Mouse (Mus musculus) kidney, adult 18-20 months (tissue): ENCODE measurements around the gene Armc7.
"Not testable (repeated sequence)": the region's sequence is repeated elsewhere in the genome, so short reads cannot be mapped to it uniquely, and the experiment has no call there.

Experiments
- DNase-seq: peaks from one replicate; pipeline ENCODE4 v3.0.0; 2021

Gene Armc7

DNA sequence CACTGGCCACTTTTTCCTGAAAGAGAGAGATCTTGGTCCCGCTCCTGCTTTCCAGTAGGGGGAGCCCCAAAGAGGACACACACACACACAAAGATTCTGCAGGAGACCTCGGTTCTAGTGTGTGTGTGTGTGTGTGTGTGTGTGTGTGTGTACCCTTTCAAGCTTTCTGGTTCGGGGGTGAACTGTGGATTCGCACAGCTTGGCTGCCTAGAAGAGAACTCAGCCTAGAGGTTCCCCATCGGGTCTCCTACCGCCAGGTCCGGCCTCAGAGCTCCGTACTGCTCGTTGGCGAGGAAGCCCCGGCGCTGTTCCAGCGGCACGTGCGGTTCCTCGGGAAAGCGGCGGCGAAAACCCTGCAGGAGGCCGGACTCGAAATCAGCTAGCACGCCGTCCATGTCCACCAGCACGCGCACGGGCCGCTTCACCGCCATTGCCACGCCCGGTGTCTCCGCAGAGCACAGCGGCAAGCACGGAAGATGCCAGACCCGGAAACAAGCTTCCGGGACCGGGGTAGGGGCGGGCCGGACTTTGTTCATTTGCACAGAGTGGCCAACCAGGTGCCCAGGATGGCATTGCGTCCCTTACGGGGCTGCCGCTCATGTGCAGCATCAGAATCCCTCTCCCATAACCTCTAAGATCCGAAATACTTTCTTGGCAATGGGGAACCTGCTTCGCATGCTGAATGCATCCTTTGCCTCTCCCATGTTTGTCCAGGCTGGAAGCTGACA is 16.1 kb downstream of the Armc7 start, which contains the start of gene Nt5c:
Gene Nt5c (minus strand): TSS at position 507 of the 728 bp plus-strand sequence.
- DNase-seq = peak; percentile 84

DNA sequence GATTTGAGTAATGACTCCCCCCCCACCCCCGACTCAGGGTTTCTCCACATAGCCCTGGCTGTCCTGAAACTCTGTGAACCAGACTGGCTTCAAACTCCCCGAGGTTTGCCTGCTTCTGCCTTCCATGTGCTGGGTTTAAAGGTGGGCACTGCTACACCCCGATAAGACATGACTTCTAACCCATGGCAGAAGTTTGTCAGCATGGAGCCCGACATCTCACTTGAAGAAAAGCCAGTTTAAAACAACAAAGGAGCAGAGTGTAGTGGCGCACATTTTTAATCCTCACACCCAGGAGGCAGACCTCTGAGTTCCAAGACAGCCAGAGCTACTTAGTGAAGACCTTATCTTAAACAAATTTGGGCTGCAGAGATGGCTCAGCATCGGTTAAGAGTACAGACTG is 16.9 kb downstream of the Armc7 start:
- DNase-seq = no peak

DNA sequence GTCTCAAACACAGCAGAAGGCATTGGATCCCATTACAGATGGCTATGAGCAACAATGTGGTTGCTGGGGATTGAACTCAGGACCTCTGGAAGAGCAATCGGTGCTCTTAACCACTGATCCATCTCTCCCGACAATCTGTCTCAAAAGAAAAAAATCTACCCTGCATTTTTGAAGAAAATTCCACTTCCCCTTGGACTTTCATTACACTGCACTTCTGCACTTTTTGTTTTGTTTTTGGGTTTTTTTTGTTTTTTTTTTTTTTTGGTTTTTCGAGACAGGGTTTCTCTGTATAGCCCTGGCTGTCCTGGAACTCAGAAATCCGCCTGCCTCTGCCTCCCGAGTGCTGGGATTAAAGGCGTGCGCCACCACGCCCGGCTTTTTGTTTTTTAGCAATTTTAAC is 21.1 kb downstream of the Armc7 start:
- not testable (repeated sequence) for DNase-seq

DNA sequence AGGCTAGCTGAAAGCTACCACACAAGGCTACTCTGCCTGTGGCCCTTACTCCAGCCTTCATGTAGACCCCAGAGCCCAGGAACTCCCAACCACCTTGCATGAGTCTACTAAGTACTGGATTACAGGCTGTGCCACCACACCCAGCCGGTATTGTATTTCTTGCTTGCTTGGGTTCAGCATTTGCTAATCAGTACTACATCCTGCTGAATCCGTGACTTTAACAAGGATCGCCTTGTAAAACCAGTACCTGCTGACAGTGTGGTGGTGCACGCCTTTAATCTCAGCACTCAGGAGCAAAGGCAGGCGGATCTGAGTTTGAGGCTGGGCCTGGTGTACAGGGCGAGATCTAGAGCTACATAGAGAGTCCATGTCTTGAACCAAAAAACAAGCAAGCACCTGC is 27.2 kb downstream of the Armc7 start:
- no peak for DNase-seq

DNA sequence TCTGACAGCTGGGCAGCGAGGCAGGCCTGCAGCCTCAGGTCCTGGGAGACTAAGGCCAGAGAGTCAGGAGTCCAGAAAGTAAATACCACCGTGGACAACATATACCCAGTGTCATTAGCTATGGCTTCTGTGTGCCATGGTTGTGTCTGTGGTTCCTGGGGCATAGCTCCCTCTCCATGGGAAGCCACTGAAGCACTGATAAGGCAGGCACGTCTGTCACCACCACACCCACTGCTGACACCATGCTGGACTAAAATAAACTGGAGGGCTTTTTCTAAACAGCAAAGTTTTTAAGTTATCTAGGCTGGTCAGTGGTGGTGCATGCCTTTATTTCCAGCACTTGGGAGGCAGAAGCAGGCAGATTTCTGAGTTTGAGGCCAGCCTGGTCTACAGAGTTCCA is 31.1 kb downstream of the Armc7 start:
- no peak for DNase-seq

DNA sequence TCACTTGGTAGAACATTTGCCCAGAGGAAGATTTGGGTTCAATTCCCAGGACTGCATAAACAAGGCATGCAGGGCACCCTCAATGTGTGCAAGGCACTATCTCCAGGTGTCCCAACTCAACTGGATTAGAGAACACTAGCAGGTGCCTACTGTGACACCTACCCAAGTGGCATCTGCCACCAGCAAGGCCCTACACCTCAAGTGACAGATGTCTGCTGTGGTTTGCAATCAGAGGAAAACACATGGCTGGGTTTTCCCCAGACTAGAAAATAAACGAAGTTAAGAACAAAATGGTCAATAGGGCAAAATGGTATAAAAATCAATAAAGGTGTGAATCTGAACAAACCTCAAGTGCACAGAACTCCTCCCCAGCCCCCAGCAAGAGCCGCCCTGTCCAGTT is 32.6 kb downstream of the Armc7 start:
- no peak for DNase-seq

DNA sequence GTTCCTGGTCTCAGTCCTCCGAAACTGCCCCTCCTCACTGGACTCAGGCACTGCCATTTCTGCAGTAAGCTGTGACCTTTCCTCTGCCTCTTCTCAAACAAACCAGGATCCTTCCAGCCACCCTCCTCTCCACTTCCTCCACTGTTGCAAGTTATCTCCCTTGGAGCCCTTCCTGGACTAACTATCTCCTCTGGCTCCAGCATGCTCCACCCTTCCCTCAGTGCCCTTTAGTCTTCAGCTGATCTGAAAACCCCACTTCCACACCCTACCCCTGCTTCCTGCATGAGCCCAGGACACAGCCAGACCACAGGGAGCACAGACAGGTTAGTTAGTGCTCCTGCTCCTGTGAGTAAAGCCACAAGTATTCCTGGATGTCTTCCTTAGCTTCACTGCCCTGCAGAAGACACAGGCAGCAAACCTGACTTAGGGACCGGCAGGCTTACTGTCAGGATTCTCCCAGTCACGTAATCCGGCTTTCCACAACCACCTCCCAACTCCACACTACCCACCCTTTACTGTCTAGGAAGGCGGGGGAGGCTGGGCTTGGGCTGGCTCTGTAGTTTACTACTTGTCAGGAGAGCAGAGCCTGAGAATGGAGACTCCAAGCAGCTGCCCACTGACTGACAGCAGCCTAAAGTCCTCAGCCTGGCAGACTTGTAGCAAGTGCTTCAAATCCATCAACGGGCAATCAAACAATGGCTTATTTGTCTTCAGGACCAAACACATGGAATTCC is 34.5 kb downstream of the Armc7 start:
- DNase-seq = no peak

DNA sequence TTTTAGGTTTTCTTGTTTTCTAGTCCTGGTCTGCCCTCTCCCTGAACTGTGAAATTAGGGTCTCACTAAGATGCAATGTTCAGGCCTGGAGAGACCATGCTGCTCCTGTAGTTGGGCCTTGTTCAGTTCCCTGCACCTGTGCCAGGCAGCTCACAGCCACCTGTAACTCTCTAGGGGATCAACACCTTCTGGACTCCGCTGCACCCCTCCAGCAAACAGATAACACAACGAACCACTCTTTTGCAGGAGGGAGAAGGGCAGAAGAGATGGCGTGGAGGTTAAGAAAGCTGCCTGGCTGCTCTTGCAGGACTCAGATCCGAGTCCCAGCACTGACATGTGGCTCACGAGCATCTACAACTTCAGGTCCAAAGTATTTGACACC is 35.0 kb downstream of the Armc7 start:
- no peak for DNase-seq

DNA sequence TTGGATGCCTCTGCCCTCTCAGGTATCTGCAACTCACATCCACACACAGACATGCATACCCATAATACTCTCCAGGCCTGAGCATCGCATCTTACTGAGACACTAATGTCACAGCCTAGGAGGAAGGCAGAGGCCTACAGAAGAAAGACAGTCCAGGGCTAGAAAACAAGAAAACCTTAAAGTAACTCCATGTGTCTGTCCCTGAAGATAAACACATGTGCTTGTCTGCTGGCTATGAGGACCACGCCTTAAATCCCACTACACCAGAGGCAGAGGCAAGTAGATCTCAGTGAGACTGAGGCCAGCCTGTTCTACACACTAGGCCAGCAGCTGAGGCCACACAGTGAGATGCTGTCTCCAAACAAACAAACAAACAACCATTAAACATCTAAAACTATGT is 35.7 kb downstream of the Armc7 start:
- no peak for DNase-seq

DNA sequence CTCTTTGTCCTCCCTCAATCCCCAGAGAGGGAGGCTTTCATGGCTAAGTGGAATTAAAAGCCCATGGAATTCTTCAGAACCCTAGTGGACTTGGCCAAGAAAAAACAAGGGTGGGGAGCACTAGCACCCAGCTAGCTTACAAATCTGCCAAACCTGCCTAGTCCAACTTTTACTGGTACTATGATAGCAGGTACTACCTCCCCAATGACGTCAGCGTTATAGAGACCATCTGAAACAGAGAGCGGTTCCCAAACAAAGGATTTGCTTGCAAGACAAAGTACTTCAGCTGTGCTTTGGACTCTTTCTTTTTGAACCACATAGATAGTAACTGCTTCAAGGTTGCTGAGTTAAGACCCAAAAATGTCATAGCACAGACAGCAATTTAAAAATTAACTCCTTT is 36.5 kb downstream of the Armc7 start:
- no peak for DNase-seq

DNA sequence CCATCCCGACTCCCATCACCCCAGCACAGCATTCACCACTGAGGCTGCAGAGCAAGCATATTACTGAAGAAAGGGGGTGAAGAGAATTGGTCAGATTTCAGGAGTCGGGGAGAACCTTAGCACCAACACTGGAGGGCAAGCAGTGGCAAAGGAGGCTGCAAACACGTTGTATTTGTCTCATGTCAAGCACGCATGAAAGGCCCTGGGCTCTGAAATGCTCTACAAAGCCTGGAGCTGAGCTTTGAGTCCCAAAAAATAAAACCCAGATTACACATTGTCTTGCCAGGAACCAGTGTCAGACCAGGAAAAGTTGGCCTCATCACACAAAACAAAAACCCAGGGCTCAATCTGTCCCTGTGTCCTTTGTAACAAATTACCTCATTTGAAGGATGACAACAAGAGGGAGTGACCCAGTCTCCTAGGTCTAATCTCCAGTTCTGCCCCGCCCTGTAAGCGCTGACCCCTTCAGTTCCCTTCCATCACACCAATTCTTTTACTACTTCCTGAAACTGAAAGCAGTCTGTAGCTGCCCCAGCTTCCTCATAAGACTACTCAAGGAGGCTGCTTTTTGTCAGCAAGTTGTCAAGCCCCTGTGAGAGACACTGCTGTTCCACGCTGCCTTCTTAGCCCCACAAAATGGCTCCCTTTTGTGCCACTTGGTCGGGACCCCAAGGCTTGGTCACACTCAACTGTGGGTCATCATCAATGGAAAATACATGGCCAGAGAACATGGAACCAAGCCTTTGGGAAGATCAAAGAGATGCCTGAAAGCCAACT is 37.1 kb downstream of the Armc7 start:
- no peak for DNase-seq

DNA sequence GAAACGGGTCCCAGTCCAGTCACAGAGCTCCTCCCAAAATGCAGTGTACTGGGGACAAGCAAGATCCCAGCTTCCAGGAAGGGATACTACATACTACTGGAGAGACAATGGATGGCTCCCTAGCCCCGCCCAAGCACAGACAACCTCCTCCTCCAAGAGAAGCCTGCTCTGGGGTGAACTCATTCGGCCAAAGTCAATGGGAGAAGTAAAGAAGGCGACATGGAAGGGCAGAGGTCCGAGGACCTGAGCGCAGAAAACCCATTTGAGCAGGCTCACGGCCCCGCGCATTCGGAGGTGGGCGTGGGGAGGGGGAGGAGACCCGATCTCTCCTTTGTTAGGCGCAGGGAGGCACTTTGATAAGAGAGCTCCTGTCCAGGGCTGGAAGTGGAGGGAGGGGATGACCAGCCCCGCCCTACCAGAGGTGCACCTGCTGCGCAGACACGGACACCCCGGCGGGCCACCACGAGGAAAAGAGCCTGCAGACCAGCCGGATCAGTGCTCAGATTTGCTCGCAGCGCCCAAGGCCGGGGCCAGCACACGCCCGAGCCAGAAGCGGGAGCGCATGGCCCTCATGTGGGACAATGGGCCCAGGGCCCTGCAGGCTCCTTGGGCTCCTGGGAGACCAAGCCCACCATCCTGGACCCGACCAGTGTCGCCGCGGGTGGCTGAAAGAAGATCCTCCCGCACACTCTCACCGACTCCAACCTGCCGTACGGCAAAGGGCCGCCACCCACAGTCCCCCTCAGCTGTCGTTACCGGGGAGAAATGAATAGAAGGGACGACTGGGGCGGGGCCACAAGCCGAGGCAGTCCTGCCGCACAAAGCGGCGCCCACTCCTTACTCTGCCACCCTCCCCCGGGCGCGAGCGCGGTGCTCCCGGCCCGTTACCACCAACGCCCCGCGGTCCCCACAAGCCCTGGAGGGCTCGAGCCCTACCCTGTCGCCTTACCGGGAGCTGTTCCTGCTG is 38.1 kb downstream of the Armc7 start:
- DNase-seq = peak; percentile 35

DNA sequence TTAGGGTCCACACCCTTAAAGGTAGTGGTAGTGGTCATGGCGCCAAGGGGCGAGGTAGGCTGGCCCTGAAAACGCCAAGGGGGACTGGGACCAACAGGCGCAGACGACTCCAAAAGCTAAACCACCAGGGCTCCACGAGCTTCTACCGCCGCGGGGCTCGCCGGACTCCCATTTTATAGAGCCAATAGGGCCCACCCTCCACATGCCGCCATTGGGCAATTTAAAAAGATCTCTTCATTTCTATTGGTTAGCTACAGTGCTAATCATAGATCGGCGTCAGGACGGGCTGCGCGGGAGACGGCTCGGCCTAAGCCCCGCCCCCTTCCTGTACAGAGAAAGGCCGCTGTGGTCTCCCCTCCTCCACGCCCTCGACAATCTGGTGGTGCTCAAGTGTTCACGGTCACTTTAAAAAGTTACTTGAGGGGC is 38.8 kb downstream of the Armc7 start, which contains the start of gene Jpt1:
Gene Jpt1 (minus strand): TSS at position 150 of the 426 bp plus-strand sequence.
- peak; percentile 97 for DNase-seq

DNA sequence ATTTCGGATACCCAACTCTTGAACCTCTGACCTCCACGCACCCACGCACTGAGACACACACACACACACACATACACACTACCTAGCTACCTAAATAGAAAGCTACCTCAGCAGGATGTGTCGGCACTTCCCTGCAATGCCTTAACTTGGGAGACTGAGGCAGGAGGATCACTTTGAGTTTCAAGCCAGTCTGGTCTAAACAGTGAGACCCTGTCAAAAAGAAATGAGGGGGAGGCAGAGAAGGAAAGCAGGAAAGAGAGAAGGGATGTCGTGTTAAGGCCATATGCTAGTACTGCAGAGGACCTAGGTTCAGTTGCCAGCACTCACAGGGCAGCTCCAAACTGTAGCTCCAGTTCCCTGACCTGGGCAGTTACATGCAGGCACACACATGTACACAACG is 39.6 kb downstream of the Armc7 start:
- DNase-seq = no peak

DNA sequence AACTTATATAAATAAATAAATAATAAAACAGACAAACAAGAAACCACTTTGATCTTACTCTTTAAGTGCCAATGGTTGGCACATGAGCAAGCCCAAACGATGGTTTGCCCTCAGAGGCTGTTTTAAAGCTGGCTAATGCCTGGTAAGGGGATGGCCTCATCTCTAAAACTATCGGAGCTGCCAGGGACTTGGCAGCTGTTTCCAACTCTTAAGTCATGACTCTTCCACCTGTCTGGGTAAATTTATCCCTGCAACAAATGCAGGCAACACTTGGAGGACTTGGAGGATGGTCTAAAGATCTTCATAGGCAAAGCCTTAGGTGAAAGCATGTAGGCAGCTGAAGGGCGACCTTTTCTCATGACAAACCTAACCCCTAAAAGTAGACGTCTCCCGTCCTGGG is 41.5 kb downstream of the Armc7 start:
- no peak for DNase-seq

DNA sequence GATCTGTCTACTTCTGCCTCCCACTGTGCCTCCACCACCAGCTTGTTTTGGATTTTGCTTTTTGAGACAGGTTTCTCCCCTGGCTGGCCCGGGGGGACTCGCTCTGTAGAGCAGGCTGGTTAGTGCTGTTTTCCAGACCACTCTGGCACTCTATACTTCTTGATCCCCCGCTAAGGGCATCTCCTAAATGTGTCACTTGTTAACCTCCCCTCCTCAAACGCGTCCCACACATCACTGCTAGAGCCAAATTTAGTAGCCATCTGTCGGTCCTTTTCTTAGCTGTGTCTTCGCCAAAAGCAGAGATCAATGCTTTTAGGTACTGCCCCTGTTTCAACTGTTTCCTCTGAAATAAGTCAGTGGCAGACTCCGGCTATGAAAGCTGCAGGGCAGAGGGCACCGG is 43.2 kb downstream of the Armc7 start:
- no peak for DNase-seq

DNA sequence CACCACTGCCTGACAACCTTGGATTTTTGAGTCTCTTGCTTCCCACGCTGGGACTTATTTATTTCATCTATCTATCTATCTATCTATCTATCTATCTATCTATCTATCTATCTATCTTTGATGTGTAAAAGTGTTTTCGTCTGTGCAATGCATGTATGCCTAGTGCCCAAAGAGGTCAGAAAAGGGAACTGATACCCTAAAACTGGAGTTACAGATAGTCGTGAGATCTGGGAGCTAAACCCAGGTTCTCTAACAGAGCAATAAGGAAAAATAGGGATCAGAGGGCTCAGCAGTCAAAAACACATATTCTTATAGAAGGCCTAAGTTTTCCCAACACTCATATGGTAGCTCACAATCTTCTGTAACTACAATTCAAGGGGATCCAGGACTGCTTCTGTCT is 44.1 kb downstream of the Armc7 start:
- DNase-seq = no peak

DNA sequence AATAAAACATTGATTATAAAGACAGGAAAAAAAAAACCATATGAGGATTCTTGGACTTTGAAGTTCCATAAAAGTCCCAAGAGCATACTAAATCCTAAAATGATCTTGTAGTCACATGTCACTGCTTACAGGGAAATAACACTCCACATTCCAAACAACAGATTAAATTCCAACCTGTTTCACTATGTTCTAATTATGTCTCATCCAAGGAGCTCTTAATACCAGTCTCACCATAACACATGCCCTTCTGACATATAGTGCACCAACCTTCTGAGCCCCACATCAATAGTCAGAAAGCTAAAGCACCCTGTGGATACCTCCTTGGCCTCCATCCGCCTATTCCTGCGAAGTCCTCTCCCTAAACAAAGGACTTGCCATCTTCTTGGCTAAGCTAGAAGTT is 44.8 kb downstream of the Armc7 start:
- no peak for DNase-seq

DNA sequence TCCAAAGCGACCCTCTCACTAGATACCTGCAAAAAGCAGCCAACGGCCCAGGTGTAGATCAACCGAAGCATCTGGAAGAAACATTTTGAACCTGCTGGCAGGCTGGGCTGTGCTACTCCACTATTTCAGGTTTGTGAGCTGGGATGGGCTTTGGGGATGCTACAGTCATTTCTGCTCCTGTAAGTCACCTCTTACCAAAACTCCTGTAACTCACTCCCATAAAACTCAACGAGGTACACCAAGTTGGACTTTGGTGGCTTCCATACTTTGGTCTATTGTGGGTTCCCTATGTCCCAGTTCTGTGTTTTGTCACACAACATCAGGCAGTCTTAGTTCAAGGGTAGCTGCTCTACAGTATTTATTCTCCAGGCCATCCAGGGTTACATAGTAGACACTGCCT is 45.6 kb downstream of the Armc7 start:
- no peak for DNase-seq

DNA sequence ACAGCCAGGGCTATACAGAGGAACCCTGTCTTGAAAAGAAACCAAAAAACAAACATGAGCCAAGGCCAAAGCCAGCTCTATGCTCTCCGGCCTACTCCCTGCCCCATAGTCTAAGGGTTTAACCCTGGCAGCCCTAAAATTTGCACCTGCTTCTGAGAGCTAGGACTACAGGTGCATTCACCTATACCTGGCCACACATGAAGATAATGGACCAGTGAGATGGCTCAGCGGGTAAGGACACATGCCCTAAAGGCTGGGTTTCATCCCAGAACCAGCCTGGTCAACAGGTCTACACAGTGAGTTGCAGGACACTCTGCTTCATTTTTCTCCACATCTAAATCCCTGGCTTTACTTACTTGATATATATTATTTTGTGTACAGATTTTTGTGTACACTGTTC is 46.8 kb downstream of the Armc7 start:
- DNase-seq = no peak

DNA sequence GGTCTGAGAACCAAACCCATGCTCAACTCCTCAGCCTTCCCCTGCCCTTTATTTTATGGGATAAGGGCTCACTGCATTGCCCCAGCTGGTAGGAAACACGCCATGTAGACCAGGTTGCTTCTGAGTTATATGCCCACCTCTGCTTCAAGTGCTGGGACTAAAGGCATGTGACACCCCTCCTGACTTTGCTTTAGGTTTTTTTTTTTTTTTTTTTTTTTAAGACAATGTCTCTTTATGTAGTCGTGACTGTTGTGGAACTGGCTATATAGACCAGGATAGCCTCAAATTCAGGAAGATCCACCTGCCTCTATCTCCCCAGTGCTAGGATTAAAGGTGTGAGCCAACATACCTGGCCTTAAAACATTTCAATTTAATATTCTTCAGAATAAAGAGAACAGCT is 47.2 kb downstream of the Armc7 start:
- DNase-seq = no peak

DNA sequence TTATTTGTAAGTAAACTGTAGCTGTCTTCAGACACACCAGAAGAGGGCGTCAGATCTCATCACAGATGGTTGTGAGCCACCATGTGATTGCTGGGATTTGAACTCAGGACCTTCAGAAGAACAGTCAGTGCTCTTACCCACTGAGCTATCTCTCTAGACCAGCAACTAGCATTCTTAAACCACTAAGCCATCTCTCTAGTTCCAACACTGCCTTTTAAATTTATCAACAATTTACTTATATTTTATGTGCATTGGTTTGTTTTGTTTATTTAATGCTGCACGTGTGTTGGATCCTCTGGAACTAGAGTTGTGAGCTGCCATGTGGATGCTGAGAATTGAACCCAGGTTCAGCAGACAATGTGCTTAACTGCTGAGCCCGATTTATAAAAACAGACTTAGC is 51.0 kb downstream of the Armc7 start:
- DNase-seq = not testable (repeated sequence)
